Mouse (Mus musculus) midbrain, embryonic 10.5 days (tissue): ENCODE results near the gene Dsn1. TPM values are rescaled to one million over a fixed set of nuclear protein-coding genes. Genes with fewer than 3 reads are reported as not detected.

Source experiments
- DNase-seq: peaks from one replicate; pipeline ENCODE4 v3.0.0-alpha.2; 2017; ENCODE audit warnings: low spot score
- H3K27ac ChIP-seq: fragments of 300-500 bp; sonication (generic); replicated peaks from 2 replicates; pipeline ENCODE4 v1.5.1; 2016; ENCODE audit warnings: mild to moderate bottlenecking
- H3K27me3 ChIP-seq: fragments of 300-500 bp; sonication (generic); 2 replicates; pipeline ENCODE4 v1.6.1; 2016; ENCODE audit warnings: low read depth, mild to moderate bottlenecking; ENCODE audit not compliant: poor library complexity, severe bottlenecking
- H3K36me3 ChIP-seq: fragments of 300-500 bp; sonication (generic); 2 replicates; pipeline ENCODE4 v1.6.1; 2016; ENCODE audit warnings: mild to moderate bottlenecking, moderate library complexity
- H3K4me1 ChIP-seq: fragments of 300-500 bp; sonication (generic); 2 replicates; pipeline ENCODE4 v1.6.1; 2016
- H3K4me3 ChIP-seq: fragments of 300-500 bp; sonication (generic); 2 replicates; pipeline ENCODE4 v1.5.1; 2016; ENCODE audit warnings: mild to moderate bottlenecking, moderate library complexity
- H3K9me3 ChIP-seq: fragments of 300-500 bp; sonication (generic); replicated peaks from 2 replicates; pipeline ENCODE4 v1.6.1; 2016; ENCODE audit warnings: mild to moderate bottlenecking
- WGBS: fragments of 180-500 bp; shearing (Covaris S2); methylation state at CpG from one replicate; pipeline ENCODE4 v1.1.7; 2016; 5-methylcytosine and 5-hydroxymethylcytosine counted together
- polyA plus RNA-seq: library from polyadenylated mRNA; unstranded; fragments of >200 nt; fragmentation: Nextera tagmentation; extraction: Ambion mirVana; gene quantifications from 2 replicates; pipeline ENCODE4 v1.2.1, GENCODE M21; 2016

The Dsn1 gene
- polyA plus RNA-seq, result 52.4 and 57.5 TPM in 2 replicates

DNA sequence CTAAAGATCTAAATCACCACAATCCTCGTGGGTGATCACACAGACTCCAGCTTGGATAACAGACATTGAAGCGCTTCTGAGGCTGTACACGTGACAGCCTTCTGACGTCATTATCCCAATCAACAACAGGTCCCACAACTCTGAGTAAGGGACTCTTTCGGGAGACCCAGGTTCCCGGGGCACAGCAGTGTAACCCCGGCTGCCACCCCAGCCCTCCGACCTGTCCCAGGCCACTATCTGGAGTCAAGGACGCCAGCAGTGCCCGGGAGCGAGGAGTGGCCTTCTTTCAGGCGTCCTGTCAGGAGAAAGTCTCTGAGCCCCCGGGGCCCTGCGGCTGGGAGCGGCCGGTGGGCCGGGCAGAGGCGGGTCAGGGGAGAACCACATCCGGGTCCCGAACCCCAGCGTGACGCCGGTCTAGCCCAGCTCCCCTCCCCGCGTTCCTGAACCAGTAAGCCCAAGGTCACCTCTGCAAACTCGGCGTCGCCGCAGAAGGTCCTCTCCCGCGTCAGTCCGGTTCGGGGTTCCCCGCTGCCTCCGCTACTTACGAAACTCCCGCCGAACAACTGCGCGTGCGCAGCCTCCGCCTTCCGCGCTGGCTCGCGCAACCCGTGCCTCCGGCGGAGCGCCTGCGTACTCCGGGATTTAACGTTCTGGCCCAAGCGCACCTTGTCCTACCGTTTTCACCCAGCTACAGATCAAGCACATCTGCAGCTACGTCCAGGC lies at the start of gene Dsn1:
Gene Dsn1, minus strand, starts transcription at position 644 of the 723 bp plus-strand sequence.
- DNase-seq, result peak; percentile 87
- Histone ChIP-seq H3K4me3 (peak within 1 kb of the TSS; percentile 73), H3K27ac (peak within 1 kb of the TSS; percentile 94), H3K9me3 (no peaks in the 10 kb centered on the region), H3K36me3 (peaks cover 36% of the 10 kb centered on the region), H3K4me1 (peaks cover 20% of the 10 kb centered on the region), H3K27me3 (no peaks in the 10 kb centered on the region)
- WGBS, result under 1% methylated on average over 56 of the region's 56 CpGs

DNA sequence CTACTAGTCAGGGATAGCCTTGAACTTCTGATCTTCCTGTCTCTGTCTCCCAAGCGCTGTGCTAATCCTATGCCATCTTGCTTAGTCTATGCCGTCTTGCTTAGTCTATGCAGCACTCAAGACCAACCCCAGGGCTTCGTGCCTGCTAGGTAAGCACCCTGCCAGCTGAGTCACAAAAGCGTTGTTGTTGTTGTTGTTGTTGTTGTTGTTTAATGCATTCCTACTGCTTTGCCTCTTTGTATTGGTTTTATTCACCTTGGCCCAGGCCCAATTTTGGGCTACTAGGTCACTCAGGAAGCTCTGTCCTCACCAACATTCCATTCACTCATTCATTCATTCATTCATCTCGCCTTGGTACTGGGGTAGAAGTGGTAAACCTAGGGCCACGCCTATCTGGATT lies 48.8 kb upstream of the Dsn1 start:
- no peaks in the 10 kb centered on the region for H3K9me3 ChIP-seq
- H3K27ac ChIP-seq, result no peak overlapping the region
- H3K36me3 ChIP-seq, result peaks cover 84% of the 10 kb centered on the region
- H3K27me3 ChIP-seq, result no peaks in the 10 kb centered on the region
- no peak overlapping the region for H3K4me3 ChIP-seq
- no peak for DNase-seq
- 93% methylated on average over 6 of the region's 6 CpGs for WGBS
- H3K4me1 ChIP-seq, result peaks cover 31% of the 10 kb centered on the region

DNA sequence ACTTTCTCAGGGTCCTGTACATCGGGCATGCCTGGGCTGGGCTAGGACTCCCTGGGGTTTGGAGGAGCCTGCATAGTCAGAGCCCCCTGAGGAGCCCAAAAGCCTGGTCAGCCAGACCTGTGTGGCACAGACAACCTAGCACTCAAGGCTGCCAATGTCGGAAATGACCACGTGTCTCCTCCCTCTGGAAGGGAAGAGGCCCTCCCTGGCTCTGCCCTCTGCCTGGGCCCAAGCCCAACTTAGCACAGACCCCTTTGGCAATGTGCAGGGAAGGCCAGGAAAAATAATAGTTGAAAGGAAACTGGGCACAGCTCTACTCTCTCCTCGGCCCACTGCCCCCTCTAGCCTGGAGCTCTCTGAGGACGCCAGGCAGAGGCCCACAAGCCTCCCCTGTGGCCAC lies 47.9 kb upstream of the Dsn1 start:
- no peaks in the 10 kb centered on the region for H3K27me3 ChIP-seq
- no peak for DNase-seq
- H3K36me3 ChIP-seq, result peaks cover 85% of the 10 kb centered on the region
- 81% methylated on average over 5 of the region's 5 CpGs for WGBS
- peaks cover 40% of the 10 kb centered on the region for H3K4me1 ChIP-seq
- no peak overlapping the region for H3K27ac ChIP-seq
- H3K4me3 ChIP-seq, result no peak overlapping the region
- no peaks in the 10 kb centered on the region for H3K9me3 ChIP-seq

DNA sequence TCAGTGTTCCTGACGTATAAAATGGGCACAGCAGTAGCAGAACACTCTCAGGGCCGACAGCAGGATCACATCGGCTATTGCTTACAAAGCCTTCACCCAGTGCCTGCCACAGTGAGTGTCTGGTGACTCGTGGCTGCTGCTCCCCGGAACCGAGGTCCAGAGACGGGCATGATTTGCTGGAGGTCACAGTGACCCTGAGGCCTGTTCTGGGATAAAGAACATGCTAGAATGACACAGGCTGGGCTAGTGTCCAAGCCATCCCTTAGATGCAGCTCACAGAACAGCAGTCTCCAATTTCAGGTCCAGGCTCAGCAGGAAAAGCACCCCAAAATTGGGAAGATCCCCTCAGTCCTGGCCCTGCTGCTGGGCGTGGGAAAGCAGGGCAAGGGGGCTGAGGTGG lies 47.3 kb upstream of the Dsn1 start:
- no peaks in the 10 kb centered on the region for H3K9me3 ChIP-seq
- peaks cover 40% of the 10 kb centered on the region for H3K4me1 ChIP-seq
- no peak for DNase-seq
- 89% methylated on average over 8 of the region's 8 CpGs for WGBS
- H3K27me3 ChIP-seq, result no peaks in the 10 kb centered on the region
- no peak overlapping the region for H3K4me3 ChIP-seq
- H3K27ac ChIP-seq, result no peak overlapping the region; the same call in 1 of the 2 replicates
- H3K36me3 ChIP-seq, result peaks cover 85% of the 10 kb centered on the region

DNA sequence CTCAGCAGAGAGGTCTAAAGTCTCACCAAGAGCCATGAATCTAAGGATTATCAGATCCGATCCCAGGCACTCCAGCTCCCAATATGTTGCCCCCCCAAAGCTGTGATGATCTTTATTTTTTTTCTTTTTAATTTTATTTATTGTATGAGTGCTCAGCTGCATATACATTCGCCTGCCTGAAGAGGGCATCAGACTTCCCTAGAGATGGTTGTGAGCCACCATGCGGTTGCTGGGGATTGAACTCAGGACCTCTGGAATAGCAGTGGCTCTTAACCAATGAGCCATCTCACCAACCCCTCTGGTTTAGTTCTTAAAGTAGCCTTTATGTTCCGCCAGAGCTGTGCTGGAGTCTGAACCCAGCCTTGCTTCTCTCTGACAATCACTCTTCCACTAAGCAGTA lies 46.8 kb upstream of the Dsn1 start:
- 72% methylated on average over 4 of the region's 4 CpGs for WGBS
- Histone ChIP-seq H3K27ac (no peak overlapping the region; the same call in 1 of the 2 replicates), H3K4me1 (peaks cover 35% of the 10 kb centered on the region), H3K27me3 (no peaks in the 10 kb centered on the region), H3K9me3 (no peaks in the 10 kb centered on the region), H3K4me3 (no peak overlapping the region), H3K36me3 (peaks cover 86% of the 10 kb centered on the region)
- no peak for DNase-seq

DNA sequence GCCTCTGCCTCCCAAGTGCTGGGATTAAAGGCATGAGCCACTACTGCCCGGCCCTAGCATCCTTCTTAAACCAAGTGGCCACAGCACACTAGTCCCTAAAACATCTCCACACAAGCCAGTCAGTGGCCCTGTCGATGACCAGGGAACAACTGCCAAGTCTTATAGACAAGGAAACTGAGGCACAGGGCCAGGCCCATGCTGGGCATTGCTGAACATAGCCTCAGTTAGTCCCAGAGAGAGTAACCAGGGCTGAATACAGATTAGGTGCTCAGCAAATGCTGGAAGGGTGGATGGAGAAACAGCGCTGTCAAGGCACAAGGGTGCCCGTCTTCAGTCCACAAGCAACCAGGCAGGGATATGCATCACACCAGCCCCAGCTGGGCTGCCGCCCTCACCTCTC lies 46.2 kb upstream of the Dsn1 start:
- H3K36me3 ChIP-seq, result peaks cover 91% of the 10 kb centered on the region

DNA sequence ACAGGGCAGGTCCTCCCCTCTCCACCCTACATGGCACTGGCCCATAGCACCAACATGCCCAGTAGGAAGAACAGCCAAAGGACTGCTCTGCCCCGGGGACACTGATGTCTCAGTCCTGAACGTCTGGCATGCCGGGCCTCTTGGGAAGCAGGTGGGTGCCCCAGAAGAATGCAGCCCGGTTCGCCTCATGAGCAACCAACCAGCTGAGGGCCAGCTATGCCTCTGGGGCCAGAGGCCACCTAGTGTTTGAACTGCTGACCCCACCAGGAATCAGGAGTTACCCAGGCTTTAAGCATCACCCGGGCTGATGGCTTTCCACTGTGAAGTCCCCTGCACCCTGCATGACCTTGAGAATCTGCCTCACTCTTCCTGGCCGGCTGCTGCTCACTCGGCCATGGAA lies 45.5 kb upstream of the Dsn1 start:
- H3K9me3 ChIP-seq, result no peaks in the 10 kb centered on the region
- no peaks in the 10 kb centered on the region for H3K27me3 ChIP-seq
- WGBS, result 90% methylated on average over 8 of the region's 8 CpGs
- DNase-seq, result no peak
- peaks cover 92% of the 10 kb centered on the region for H3K36me3 ChIP-seq
- H3K27ac ChIP-seq, result no peak overlapping the region
- peaks cover 22% of the 10 kb centered on the region for H3K4me1 ChIP-seq
- no peak overlapping the region for H3K4me3 ChIP-seq

More for the DNA sequence above, 46.2 kb upstream of the Dsn1 start:
- 92% methylated on average over 5 of the region's 5 CpGs for WGBS
- Histone ChIP-seq H3K4me1 (peaks cover 28% of the 10 kb centered on the region), H3K27me3 (no peaks in the 10 kb centered on the region), H3K27ac (no peak overlapping the region), H3K9me3 (no peaks in the 10 kb centered on the region), H3K4me3 (no peak overlapping the region)
- DNase-seq, result no peak

DNA sequence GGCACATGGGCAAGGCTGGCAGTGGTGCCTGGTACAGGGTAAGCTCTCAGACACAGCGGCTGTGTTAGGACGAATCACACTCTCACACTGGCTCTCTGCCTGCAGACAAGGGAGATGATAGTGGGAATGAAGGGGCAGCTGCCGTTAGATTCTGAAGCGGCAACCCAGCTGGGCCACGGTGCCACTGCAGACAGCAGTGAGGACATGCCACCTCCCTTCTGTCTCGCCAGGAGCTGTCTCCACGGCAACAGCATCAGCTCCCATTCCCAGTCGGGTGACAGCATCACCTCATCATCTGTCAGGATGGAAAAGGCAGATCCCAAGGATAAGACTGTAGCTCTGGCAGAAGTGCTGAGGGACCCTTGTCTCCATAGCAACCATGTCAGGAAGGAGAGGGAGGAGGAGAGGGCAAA lies 42.9 kb upstream of the Dsn1 start:
- Histone ChIP-seq H3K36me3 (peaks cover 99% of the 10 kb centered on the region), H3K9me3 (no peaks in the 10 kb centered on the region; the same call in 1 of the 2 replicates), H3K4me3 (no peak overlapping the region), H3K27me3 (no peaks in the 10 kb centered on the region), H3K4me1 (peaks cover 19% of the 10 kb centered on the region; the same call in 1 of the 2 replicates), H3K27ac (0 out of 2 replicates have a peak overlapping the region, but pooled peaks have one; percentile 50)
- 72% methylated on average over 8 of the region's 8 CpGs for WGBS
- peak; percentile 28 for DNase-seq

DNA sequence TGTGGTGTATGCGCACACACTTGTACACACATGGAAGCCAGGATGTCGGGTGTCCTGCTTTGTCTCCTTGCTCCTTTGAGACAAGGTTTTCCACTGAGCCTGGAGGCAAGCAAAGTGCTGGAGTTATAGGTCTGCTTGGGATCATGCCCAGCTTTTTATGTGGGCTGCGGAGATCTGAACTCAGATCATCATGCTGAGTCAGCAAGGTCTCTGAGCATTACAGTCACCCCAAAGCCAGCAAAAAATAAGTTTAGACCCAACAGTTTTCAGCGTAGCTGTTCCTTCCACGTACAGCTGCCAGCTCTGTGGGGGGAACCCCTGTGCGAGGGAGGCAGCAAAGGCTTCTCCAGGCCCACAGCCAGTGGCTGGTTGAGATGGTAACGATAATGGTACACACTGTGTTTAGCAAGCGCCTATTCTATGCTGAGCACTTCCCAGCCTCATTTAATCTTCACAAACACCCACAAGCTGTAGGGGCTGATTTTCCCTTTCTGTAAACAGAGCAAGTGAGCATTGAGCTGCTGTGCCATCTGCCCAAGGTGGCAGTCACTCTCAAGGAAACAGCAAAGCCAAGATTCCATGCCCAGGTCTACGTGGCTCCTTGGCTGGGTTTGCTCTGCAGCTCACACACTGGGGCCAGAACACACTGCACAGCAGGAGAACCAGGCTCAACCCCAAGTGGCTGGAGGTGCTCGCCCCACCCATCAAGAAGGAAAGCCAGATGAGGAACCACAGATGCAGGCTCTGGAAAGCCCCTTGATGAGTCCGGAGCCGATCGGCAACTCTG lies 41.6 kb upstream of the Dsn1 start:
- Histone ChIP-seq H3K36me3 (peaks cover 99% of the 10 kb centered on the region), H3K27ac (no peak overlapping the region), H3K4me3 (no peak overlapping the region), H3K27me3 (no peaks in the 10 kb centered on the region), H3K4me1 (peaks cover 19% of the 10 kb centered on the region; the same call in 1 of the 2 replicates), H3K9me3 (peaks cover 4% of the 10 kb centered on the region; the same call in 1 of the 2 replicates)
- DNase-seq, result no peak
- WGBS, result 94% methylated on average over 13 of the region's 13 CpGs

DNA sequence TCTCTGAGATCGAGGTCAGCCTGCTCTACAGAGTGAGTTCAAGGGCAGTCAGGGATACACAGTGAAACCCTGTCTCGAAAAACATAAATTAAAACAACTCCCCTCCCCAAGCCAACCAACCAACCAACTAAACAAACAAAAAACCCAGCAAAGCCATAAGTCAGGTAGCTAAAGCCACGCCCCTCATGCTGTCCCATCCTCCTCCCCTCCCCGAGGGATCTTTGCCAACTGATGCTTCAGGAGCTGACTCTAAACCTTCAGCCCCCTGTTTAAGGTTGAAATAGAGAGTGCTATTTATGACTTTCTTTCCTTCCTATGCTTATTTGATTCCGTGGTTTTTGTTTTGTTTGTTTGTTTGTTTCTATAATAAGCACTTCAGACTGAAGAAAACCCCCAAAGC lies 40.0 kb upstream of the Dsn1 start:
- peaks cover 19% of the 10 kb centered on the region; the same call in 1 of the 2 replicates for H3K4me1 ChIP-seq
- no peak overlapping the region for H3K27ac ChIP-seq
- peaks cover 93% of the 10 kb centered on the region for H3K36me3 ChIP-seq
- H3K27me3 ChIP-seq, result no peaks in the 10 kb centered on the region
- WGBS, result 95% methylated on average over 5 of the region's 5 CpGs
- no peak overlapping the region for H3K4me3 ChIP-seq
- DNase-seq, result no peak
- H3K9me3 ChIP-seq, result peaks cover 4% of the 10 kb centered on the region; the same call in 1 of the 2 replicates

DNA sequence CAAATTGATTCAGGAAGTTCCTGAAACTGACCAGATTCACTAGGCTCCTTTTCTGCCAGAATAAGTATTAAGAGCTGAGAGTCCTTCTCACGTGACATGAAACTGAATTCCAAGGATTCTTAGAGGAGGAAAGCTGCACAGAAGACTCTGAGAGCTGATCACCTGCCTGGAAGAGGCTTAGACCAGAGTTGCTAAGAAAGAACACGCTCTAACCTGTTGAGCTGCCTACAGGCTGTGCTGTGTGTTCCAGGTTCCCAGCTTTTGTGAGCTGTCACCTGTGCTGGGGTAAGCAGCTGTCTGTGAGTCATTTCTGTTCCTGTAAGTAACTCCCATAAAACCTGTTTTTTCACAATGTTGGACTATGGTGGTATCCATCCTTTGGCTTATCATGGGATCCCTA lies 39.0 kb upstream of the Dsn1 start:
- peaks cover 16% of the 10 kb centered on the region; the same call in 1 of the 2 replicates for H3K4me1 ChIP-seq
- H3K27me3 ChIP-seq, result no peaks in the 10 kb centered on the region
- peaks cover 94% of the 10 kb centered on the region for H3K36me3 ChIP-seq
- DNase-seq, result no peak
- no peak overlapping the region for H3K4me3 ChIP-seq
- no peak overlapping the region for H3K27ac ChIP-seq
- whole genome bisulfite sequencing, result 91% methylated on average over 2 of the region's 2 CpGs
- peaks cover 4% of the 10 kb centered on the region; the same call in 1 of the 2 replicates for H3K9me3 ChIP-seq

DNA sequence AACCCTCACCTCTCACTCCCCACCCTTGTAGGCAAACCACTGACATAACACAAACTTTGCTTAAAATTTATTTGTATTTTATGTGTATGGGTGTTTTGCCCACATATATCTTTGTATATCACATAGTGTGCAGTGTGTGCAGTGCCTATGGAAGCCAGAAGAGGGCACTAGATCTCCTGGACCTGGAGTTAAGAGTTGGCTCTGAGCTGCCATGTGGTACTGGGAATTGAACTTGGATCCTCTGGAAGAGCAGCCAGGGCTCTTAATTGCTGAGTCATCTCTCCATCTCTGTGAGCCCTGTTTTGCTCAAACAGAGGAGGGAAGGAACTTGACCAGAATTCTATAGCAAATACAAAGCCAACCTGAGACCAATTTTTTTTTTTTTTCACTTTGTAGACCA lies 37.0 kb upstream of the Dsn1 start:
- Histone ChIP-seq H3K27me3 (no peaks in the 10 kb centered on the region), H3K36me3 (peaks cover 94% of the 10 kb centered on the region), H3K4me3 (no peak overlapping the region), H3K27ac (no peak overlapping the region), H3K9me3 (peaks cover 4% of the 10 kb centered on the region; the same call in 1 of the 2 replicates), H3K4me1 (no peaks in the 10 kb centered on the region)
- no peak for DNase-seq

DNA sequence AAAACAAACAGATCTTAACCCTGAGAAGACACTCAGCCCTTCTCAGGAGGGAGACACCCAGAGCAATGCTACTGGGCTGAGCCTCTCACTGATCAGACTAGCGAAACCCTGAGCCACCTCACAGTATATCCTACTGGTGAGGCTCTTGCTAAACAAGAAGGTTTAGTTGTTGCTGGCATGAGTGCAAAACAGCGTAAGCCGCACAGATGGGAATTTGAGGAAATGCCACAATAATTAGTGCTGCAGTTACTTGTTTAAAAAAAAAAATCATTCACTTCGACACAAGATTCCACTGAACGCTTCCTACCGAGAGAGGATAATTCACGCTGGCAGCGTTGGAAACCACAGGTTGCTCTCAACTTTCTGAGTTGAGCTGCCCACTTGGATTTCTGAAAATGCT lies 36.6 kb upstream of the Dsn1 start:
- 94% methylated on average over 8 of the region's 8 CpGs for WGBS
- DNase-seq, result no peak
- H3K27ac ChIP-seq, result no peak overlapping the region
- H3K27me3 ChIP-seq, result no peaks in the 10 kb centered on the region
- no peaks in the 10 kb centered on the region for H3K4me1 ChIP-seq
- peaks cover 94% of the 10 kb centered on the region for H3K36me3 ChIP-seq
- H3K4me3 ChIP-seq, result no peak overlapping the region
- H3K9me3 ChIP-seq, result peaks cover 4% of the 10 kb centered on the region; the same call in 1 of the 2 replicates
